Mouse (Mus musculus) hindbrain, embryonic 14.5 days (tissue): ENCODE measurements at regions not wholly inside any gene's neighbourhood (a gene's known extent, or its start where the extent isn't known, plus 50 kb on each side); places are given as distances from the start of the nearest gene placed in this dataset.

Source experiments
- ATAC-seq: fragments of 200-750 bp; cut with Nextera tagmentation; 2 replicates; pipeline ENCODE4 v1.8.0; 2017; ENCODE audit warnings: moderate number of reproducible peaks, mild to moderate bottlenecking, moderate TSS enrichment, moderate library complexity; ENCODE audit not compliant: low FRiP score
- DNase-seq: peaks from one replicate; pipeline ENCODE4 v3.0.0-alpha.2; 2015; ENCODE audit warnings: low spot score
- H3K27ac ChIP-seq: fragments of 300-500 bp; sonication (generic); 2 replicates; pipeline ENCODE4 v1.5.1; 2014; ENCODE audit warnings: mild to moderate bottlenecking, moderate library complexity
- H3K27me3 ChIP-seq: fragments of 300-500 bp; sonication (generic); 2 replicates; pipeline ENCODE4 v1.6.1; 2014; ENCODE audit warnings: mild to moderate bottlenecking, low read length, mixed read lengths; ENCODE audit not compliant: control insufficient read depth, insufficient read depth
- H3K36me3 ChIP-seq: fragments of 300-500 bp; sonication (generic); replicated peaks from 2 replicates; pipeline ENCODE4 v1.6.1; 2014; ENCODE audit not compliant: control insufficient read depth, insufficient read depth
- H3K4me1 ChIP-seq: fragments of 300-500 bp; sonication (generic); replicated peaks from 2 replicates; pipeline ENCODE4 v1.6.1; 2014; ENCODE audit warnings: antibody characterized with exemption, low read length, mixed read lengths; ENCODE audit not compliant: control insufficient read depth, insufficient read depth
- H3K4me2 ChIP-seq: fragments of 300-500 bp; sonication (generic); replicated peaks from 2 replicates; pipeline ENCODE4 v1.6.1; 2014; ENCODE audit warnings: mild to moderate bottlenecking, moderate library complexity
- H3K4me3 ChIP-seq: fragments of 300-500 bp; sonication (generic); replicated peaks from 2 replicates; pipeline ENCODE4 v1.5.1; 2014; ENCODE audit warnings: mild to moderate bottlenecking, low read length
- H3K9ac ChIP-seq: fragments of 300-500 bp; sonication (generic); 2 replicates; pipeline ENCODE4 v1.6.1; 2014
- H3K9me3 ChIP-seq: fragments of 300-500 bp; sonication (generic); 2 replicates; pipeline ENCODE4 v1.6.1; 2016; ENCODE audit warnings: low read length; ENCODE audit not compliant: control insufficient read depth
- WGBS: fragments of 180-500 bp; shearing (Covaris S2); extraction: QIAGEN DNeasy Blood & Tissue Kit; methylation state at CpG from one replicate; pipeline ENCODE4 v1.1.7; 2014; 5-methylcytosine and 5-hydroxymethylcytosine counted together

DNA sequence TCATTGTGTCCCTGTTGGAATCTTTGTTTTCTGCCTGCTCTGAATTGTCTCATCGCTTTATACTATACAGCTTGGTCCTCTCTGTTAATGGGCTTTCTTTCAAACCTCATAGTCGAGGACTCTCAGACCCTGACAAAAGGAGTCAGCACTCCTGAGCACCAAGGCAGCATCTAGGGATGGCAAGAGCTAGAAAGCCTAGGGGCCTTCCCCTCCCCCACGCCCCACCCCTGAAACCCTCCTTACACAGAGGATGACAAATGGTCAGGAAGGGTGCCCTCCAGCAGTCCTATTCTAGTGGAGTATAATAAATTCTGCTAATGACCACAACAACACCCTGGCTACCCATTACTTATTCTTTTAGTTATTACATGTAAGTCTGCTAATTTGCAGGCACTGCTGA is 74.4 kb downstream of the Tbx19 start:
- Histone ChIP-seq H3K9ac (no peak overlapping the region), H3K27me3 (no peaks in the 10 kb centered on the region), H3K4me3 (no peak overlapping the region), H3K4me2 (no peak overlapping the region), H3K4me1 (peaks cover under 1% of the 10 kb centered on the region), H3K9me3 (no peaks in the 10 kb centered on the region), H3K36me3 (no peaks in the 10 kb centered on the region), H3K27ac (peak overlapping the region; percentile 6; the same call in 1 of the 2 replicates)
- WGBS, result 49% methylated on average over 3 of the region's 3 CpGs
- DNase-seq (no peak), ATAC-seq (no peak)

- no peaks in the 10 kb centered on the region for H3K36me3 ChIP-seq
- H3K4me2 ChIP-seq, result no peak overlapping the region
- no peak overlapping the region for H3K4me3 ChIP-seq
- DNase-seq (no peak), ATAC-seq (no peak)
- no peak overlapping the region for H3K27ac ChIP-seq
- H3K4me1 ChIP-seq, result no peaks in the 10 kb centered on the region; the same call in none of the 2 replicates
- no peaks in the 10 kb centered on the region for H3K27me3 ChIP-seq
- no peaks in the 10 kb centered on the region for H3K9me3 ChIP-seq
- 87% methylated on average over 9 of the region's 9 CpGs for WGBS
- no peak overlapping the region for H3K9ac ChIP-seq
Observed at GRCm38 (mm10) chr1:165084753-165085152, 75.8 kb downstream of the Tbx19 start.

DNA sequence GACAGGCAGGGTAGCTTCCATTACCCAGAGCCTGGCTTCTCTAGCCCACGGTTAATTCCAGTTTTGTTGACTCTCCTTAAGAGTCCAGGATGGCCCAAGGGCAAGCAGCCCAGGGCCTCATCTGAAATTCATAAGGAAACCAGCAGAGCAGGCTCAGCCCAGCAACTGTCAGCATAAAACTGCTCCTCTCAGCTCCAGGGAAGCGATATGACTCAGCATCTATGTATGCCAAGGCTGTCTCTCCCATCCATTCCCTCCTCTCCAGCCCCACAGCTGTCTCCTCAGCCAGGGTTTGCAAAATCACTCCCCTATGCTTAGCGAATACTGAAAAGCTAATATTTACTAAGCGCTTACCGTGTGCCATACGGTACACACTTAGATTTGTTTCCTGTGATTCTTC is 76.4 kb downstream of the Tbx19 start:
- H3K4me3 ChIP-seq, result no peak overlapping the region
- no peaks in the 10 kb centered on the region for H3K27me3 ChIP-seq
- no peaks in the 10 kb centered on the region for H3K36me3 ChIP-seq
- peak; percentile 49; the same call in 1 of the 2 replicates for ATAC-seq
- no peak for DNase-seq
- no peak overlapping the region for H3K9ac ChIP-seq
- WGBS, result 75% methylated on average over 6 of the region's 6 CpGs
- H3K27ac ChIP-seq, result peak overlapping the region; percentile 18; the same call in 1 of the 2 replicates
- H3K9me3 ChIP-seq, result no peaks in the 10 kb centered on the region
- no peaks in the 10 kb centered on the region; the same call in none of the 2 replicates for H3K4me1 ChIP-seq
- H3K4me2 ChIP-seq, result no peak overlapping the region

GRCm38 (mm10) chr1:165080351-165080750 is 80.2 kb downstream of the Tbx19 start:
- 92% methylated on average over 9 of the region's 9 CpGs for WGBS
- Histone ChIP-seq H3K9me3 (no peaks in the 10 kb centered on the region), H3K4me3 (no peak overlapping the region), H3K36me3 (no peaks in the 10 kb centered on the region), H3K9ac (no peak overlapping the region), H3K27ac (no peak overlapping the region), H3K4me2 (no peak overlapping the region), H3K4me1 (peaks cover 18% of the 10 kb centered on the region), H3K27me3 (no peaks in the 10 kb centered on the region)
- ATAC-seq (no peak), DNase-seq (no peak)

DNA sequence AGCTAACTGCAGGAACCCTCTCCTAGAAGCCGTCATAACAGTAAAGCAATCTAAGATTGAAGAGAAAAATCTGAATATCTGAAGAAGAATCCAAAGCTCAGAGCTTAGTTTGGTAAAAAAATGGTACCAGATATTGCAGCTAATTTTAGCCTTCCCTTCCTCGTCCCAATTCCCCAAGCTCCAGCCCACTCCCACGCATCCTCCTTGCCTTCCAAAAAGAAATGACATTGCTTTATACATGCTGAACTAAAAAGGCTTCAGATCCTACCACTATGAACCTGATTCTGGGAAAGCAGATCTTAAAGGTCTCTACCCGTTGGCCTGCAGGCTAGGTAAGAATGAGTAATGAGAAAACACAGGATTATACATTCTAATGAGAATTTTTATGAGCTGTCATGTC is 83.3 kb downstream of the Tbx19 start:
- peaks cover 27% of the 10 kb centered on the region for H3K4me1 ChIP-seq
- H3K27ac ChIP-seq, result peak overlapping the region; percentile 93
- 55% methylated on average over 4 of the region's 4 CpGs for WGBS
- no peak overlapping the region for H3K4me2 ChIP-seq
- H3K9ac ChIP-seq, result no peak overlapping the region
- no peaks in the 10 kb centered on the region for H3K36me3 ChIP-seq
- ATAC-seq (no peak), DNase-seq (no peak)
- H3K27me3 ChIP-seq, result no peaks in the 10 kb centered on the region
- no peak overlapping the region for H3K4me3 ChIP-seq
- no peaks in the 10 kb centered on the region for H3K9me3 ChIP-seq

DNA sequence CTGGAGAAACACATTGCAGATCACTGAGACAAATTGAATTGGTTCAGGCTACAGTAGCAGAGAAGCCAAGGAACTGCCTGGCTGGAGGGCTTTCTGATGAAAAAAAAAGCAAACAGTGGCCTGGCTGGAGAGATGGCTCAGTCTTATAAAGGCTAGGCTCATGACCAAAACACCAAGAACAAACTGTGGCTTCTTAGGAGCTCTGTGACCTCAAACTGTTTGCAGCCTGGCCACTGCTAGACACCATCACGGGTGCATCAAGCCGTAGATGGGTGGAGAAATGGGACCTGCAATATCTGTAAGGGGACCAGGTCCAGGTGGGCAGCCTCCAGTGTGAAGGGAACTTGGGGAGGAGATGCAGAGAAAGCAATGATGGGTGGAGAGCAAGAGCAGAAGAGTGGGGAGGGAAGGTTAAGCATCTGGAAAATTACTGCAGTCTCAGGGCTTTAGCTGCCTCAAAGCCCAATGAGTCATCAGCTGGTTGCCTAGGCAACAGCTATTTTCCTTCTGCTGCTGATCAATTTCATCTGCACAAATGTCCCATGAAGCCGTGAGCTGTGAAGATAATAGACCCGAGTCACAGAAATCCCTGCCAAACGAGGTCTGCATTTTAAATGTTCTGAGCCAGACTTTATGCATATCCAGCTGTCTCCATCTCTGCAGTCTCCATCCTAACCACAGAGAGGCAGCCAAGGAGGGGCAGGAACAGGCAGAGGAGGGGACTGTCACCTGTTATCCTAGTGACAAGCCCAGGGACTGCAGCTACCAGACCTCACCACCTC is 85.1 kb downstream of the Tbx19 start:
- DNase-seq (peak; percentile 82), ATAC-seq (peak; percentile 93)
- H3K9me3 ChIP-seq, result no peaks in the 10 kb centered on the region
- peak overlapping the region; percentile 19 for H3K4me2 ChIP-seq
- 18% methylated on average over 5 of the region's 5 CpGs for WGBS
- H3K4me3 ChIP-seq, result no peak overlapping the region
- peaks cover 27% of the 10 kb centered on the region for H3K4me1 ChIP-seq
- peak overlapping the region; percentile 93 for H3K27ac ChIP-seq
- H3K36me3 ChIP-seq, result no peaks in the 10 kb centered on the region
- H3K27me3 ChIP-seq, result no peaks in the 10 kb centered on the region
- no peak overlapping the region for H3K9ac ChIP-seq

DNA sequence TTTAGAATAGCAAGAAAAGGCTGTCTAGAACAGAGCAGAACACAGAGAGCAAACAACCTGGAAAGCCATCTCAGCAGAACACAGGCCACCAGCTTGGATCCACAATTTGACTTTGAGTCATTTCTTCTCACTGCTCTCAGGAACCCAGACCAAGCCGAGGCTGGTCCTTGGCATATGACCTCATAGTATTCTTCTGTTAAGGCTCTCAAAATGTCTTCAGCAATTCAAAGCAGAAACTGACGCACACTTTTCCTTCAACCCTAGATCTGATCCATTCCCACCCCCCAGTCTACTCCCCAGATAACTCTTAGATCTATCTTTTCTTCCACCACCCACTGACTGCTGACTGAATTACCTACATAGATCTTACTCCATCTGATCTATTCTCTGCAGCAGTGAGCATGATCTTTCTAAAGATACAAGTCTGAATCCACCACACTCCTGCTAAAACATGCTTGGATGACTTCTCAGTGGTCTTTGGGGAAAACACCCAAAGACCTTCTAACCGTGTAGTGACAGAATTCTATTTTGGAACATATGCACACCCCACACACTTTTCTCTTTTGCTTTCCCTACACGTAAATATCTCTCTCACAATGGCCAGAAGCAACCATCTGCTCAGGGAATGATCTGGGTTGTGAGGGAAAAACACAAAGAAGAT is 88.6 kb downstream of the Tbx19 start:
- H3K27ac ChIP-seq, result no peak overlapping the region
- no peak for ATAC-seq
- H3K9ac ChIP-seq, result no peak overlapping the region
- peaks cover 22% of the 10 kb centered on the region for H3K4me1 ChIP-seq
- no peak for DNase-seq
- 84% methylated on average over 4 of the region's 4 CpGs for WGBS
- H3K27me3 ChIP-seq, result no peaks in the 10 kb centered on the region
- no peak overlapping the region for H3K4me3 ChIP-seq
- H3K9me3 ChIP-seq, result no peaks in the 10 kb centered on the region
- H3K4me2 ChIP-seq, result no peak overlapping the region
- no peaks in the 10 kb centered on the region for H3K36me3 ChIP-seq

DNA sequence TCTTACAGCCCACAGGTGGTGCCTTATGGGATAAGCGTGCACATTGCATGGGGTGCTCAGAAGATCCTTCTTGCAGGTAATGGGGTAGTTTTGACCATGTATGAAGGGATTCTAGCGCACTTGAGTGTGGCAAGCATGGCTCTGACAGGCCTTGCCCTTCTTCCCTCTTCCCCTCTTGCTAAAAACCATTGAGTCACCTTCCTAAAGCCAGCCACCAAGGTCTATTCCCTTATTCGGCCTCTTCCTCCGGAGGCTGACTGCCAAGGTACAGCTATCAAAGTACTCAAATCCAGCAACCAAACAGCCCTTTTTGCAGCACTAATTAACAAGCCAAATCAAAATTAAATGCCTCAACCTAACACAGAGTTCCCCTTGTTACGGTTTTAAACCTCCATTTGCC is 95.6 kb downstream of the Tbx19 start:
- Histone ChIP-seq H3K9me3 (no peaks in the 10 kb centered on the region), H3K27ac (no peak overlapping the region), H3K4me2 (no peak overlapping the region), H3K9ac (no peak overlapping the region), H3K4me1 (no peaks in the 10 kb centered on the region), H3K36me3 (no peaks in the 10 kb centered on the region), H3K4me3 (no peak overlapping the region), H3K27me3 (no peaks in the 10 kb centered on the region)
- ATAC-seq (no peak), DNase-seq (no peak)
- 74% methylated on average over 5 of the region's 5 CpGs for WGBS

GRCm38 (mm10) chr1:165062813-165063492 is 97.6 kb downstream of the Tbx19 start:
- H3K4me2 ChIP-seq, result no peak overlapping the region
- WGBS, result 46% methylated on average over 8 of the region's 8 CpGs
- peak overlapping the region; percentile 45; the same call in 1 of the 2 replicates for H3K27ac ChIP-seq

More at GRCm38 (mm10) chr1:165062813-165063492, 97.6 kb downstream of the Tbx19 start:
- Histone ChIP-seq H3K4me1 (no peaks in the 10 kb centered on the region), H3K36me3 (no peaks in the 10 kb centered on the region), H3K9ac (no peak overlapping the region), H3K9me3 (no peaks in the 10 kb centered on the region), H3K27me3 (no peaks in the 10 kb centered on the region), H3K4me3 (no peak overlapping the region)
- DNase-seq, result no peak
- peak; percentile 59; the same call in 1 of the 2 replicates for ATAC-seq
